Mouse (Mus musculus) neural tube, embryonic 14.5 days (tissue): ENCODE measurements around the gene Mta1. TPM values are rescaled to one million over a fixed set of nuclear protein-coding genes. Genes with fewer than 3 reads are reported as not detected.

Experiments used
- ATAC-seq: fragments of 200-750 bp; cut with Nextera tagmentation; 2 replicates; pipeline ENCODE4 v1.8.0; 2017; ENCODE audit warnings: low read depth, mild to moderate bottlenecking, moderate TSS enrichment, moderate library complexity
- H3K27ac ChIP-seq: fragments of 300-500 bp; sonication (generic); 2 replicates; pipeline ENCODE4 v1.5.1; 2014; ENCODE audit warnings: low read depth, mild to moderate bottlenecking, control low read depth, low read length, moderate library complexity, mixed read lengths
- H3K27me3 ChIP-seq: fragments of 300-500 bp; sonication (generic); 2 replicates; pipeline ENCODE4 v1.6.1; 2014; ENCODE audit warnings: low read length; ENCODE audit not compliant: control insufficient read depth, insufficient read depth
- H3K36me3 ChIP-seq: fragments of 300-500 bp; sonication (generic); 2 replicates; pipeline ENCODE4 v1.6.1; 2014; ENCODE audit warnings: low read length, mixed read lengths; ENCODE audit not compliant: control insufficient read depth, insufficient read depth
- H3K4me1 ChIP-seq: fragments of 300-500 bp; sonication (generic); 2 replicates; pipeline ENCODE4 v1.6.1; 2014; ENCODE audit warnings: low read length; ENCODE audit not compliant: control insufficient read depth, insufficient read depth
- H3K4me2 ChIP-seq: fragments of 300-500 bp; sonication (generic); 2 replicates; pipeline ENCODE4 v1.6.1; 2014; ENCODE audit warnings: mild to moderate bottlenecking, low read depth, low read length, control low read depth
- H3K4me3 ChIP-seq: fragments of 300-500 bp; sonication (generic); 2 replicates; pipeline ENCODE4 v1.5.1; 2014; ENCODE audit warnings: low read depth, low read length, control low read depth, mixed read lengths
- H3K9ac ChIP-seq: fragments of 300-500 bp; sonication (generic); replicated peaks from 2 replicates; pipeline ENCODE4 v1.6.1; 2014; ENCODE audit warnings: low read depth, mild to moderate bottlenecking, control low read depth, low read length, mixed read lengths
- H3K9me3 ChIP-seq: fragments of 300-500 bp; sonication (generic); 2 replicates; pipeline ENCODE4 v1.6.1; 2016; ENCODE audit warnings: low read length; ENCODE audit not compliant: control insufficient read depth
- WGBS: fragments of 180-500 bp; shearing (Covaris S2); extraction: QIAGEN DNeasy Blood & Tissue Kit; methylation state at CpG from one replicate; pipeline ENCODE4 v1.1.7; 2014; 5-methylcytosine and 5-hydroxymethylcytosine counted together
- polyA plus RNA-seq: library from polyadenylated mRNA; unstranded; fragments of >200 nt; fragmentation: Nextera tagmentation; extraction: Ambion mirVana; gene quantifications from 2 replicates; pipeline ENCODE4 v1.2.1, GENCODE M21; 2014

Gene Mta1
- polyA plus RNA-seq, 1 experiment from 2014 or later, result 19.2 TPM

DNA sequence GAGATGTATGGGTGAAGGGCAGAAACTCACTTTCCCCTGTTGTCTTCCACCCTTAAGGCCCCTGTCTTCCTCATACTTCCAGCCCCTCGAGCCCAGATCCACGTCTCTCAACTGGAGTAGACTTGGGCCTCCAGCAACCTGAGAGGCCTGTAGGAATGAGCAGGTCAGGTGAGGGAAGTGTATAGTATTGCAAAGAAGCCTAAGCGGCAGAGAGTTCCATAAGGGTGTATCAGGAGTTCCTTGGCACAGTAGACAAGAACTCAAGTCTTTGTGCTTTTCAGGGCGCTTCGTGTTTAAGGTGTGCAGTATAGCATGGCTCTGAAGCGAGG, 56.6 kb downstream of the Mta1 start:
- Histone ChIP-seq H3K36me3 (no peaks in the 10 kb centered on the region), H3K4me1 (peaks cover 10% of the 10 kb centered on the region), H3K4me3 (no peak overlapping the region), H3K4me2 (peak overlapping the region; percentile 67), H3K9ac (no peak overlapping the region), H3K9me3 (no peaks in the 10 kb centered on the region), H3K27ac (no peak overlapping the region), H3K27me3 (no peaks in the 10 kb centered on the region)
- ATAC-seq, result no peak
- 84% methylated on average over 6 of the region's 6 CpGs for WGBS

DNA sequence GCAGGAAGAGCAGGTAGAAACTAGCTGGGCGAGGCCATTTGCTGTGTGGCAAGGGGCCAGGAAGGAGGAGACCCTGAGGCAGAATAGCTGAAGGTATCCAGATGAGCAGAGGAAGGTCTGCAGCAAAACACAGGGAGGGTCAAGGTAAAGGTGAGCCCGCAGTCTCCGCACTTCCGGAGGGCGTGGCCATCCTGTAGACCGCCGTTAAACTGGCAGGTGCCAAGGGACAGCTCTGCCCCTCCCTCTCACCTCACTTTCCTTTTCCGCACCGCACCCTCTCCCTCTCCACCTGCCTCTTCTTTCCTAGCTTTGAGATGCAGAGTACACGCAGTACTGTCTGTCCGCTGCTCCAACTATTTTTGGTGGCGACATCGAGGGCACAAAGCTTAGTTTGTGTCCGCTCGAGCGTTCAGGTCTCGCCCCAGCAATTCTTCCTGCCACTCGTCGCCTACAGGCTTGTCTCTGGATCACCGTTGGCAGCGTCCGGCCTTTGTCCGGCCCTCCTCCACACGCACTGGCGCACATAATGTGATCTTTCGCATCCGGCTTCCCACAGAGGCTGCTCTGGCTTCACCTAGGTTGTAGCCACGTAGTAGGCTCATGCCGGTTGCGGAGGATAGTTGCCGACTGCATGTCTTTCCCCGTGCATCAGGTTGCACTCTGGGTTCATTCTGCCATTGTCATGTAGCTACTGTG, 57.1 kb downstream of the Mta1 start:
- Histone ChIP-seq H3K27me3 (no peaks in the 10 kb centered on the region), H3K36me3 (no peaks in the 10 kb centered on the region), H3K9me3 (no peaks in the 10 kb centered on the region), H3K27ac (peak overlapping the region; percentile 6; the same call in 1 of the 2 replicates), H3K4me3 (peak overlapping the region; percentile 52), H3K4me2 (peak overlapping the region; percentile 67), H3K9ac (peak overlapping the region; percentile 25; the same call in 1 of the 2 replicates), H3K4me1 (peaks cover 10% of the 10 kb centered on the region)
- WGBS, result 4% methylated on average over 32 of the region's 32 CpGs
- ATAC-seq, result peak; percentile 6

DNA sequence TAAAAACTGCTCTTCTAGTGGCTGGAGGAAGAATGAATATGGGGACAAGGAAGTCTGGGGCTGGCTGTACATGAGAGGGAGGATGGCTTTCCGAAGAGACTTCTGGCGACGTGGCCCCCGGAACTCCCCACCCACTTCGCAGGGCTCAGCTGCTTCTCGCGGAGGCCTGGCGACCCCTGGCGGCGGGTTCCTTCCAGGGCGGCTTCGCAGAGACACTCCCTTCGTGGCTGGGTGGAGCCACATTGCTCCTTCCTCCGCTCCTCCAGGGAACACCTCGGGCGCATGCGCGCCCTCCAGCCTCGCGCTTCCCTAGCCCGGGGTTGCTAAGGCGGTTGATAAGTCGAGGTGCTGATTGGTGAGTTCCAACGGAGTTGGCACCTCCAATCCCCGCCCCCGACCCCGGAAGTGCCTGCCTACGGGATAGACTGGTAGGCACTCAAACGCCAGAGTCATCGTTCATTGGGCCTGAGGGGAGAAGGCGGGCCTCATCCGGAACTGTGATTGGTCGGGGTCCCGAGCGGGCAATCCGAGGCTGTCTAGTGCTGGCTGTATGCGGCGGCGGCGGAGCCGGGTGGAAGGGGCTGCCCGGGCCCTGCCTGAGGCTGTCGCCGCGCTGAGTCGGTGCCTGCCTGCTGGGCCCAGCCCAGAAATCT, 57.9 kb downstream of the Mta1 start, which contains the start of gene Tedc1:
Gene Tedc1, plus strand, starts transcription at position 535 of the 653 bp plus-strand sequence.
- H3K27ac ChIP-seq, result peak within 1 kb of the TSS; percentile 6; the same call in 1 of the 2 replicates
- H3K27me3 ChIP-seq, result no peaks in the 10 kb centered on the region
- no peaks in the 10 kb centered on the region for H3K9me3 ChIP-seq
- H3K36me3 ChIP-seq, result no peaks in the 10 kb centered on the region
- H3K9ac ChIP-seq, result peak within 1 kb of the TSS; percentile 39
- ATAC-seq, result peak; percentile 96
- H3K4me2 ChIP-seq, result peak within 1 kb of the TSS; percentile 67
- H3K4me3 ChIP-seq, result peak within 1 kb of the TSS; percentile 52
- H3K4me1 ChIP-seq, result peaks cover 10% of the 10 kb centered on the region
- WGBS, result under 1% methylated on average over 46 of the region's 46 CpGs

DNA sequence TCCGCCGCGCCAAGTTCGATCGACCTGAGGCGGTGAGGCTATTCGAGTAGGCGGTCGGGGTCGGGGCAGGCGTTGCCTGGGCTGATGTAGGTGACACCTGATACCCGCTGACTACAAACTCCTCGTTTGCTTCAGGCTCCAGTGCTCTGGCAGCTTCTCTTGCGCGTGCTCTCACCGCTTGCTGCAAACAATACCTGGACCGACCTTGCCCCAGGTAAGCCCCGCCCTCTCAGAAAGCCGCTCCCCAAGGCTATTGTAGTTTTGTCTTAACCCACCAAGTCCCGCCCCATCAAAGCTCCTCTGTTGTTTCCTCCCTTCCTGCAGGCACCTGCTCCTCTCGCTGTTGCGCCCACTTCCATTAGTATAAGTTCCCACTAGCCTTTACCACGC, 58.5 kb downstream of the Mta1 start:
- peak overlapping the region; percentile 39 for H3K9ac ChIP-seq
- peak overlapping the region; percentile 52 for H3K4me3 ChIP-seq
- ATAC-seq, result no peak
- peaks cover 10% of the 10 kb centered on the region for H3K4me1 ChIP-seq
- no peaks in the 10 kb centered on the region for H3K27me3 ChIP-seq
- H3K36me3 ChIP-seq, result no peaks in the 10 kb centered on the region
- H3K27ac ChIP-seq, result no peak overlapping the region
- peak overlapping the region; percentile 67 for H3K4me2 ChIP-seq
- WGBS, result under 1% methylated on average over 23 of the region's 23 CpGs
- no peaks in the 10 kb centered on the region for H3K9me3 ChIP-seq

DNA sequence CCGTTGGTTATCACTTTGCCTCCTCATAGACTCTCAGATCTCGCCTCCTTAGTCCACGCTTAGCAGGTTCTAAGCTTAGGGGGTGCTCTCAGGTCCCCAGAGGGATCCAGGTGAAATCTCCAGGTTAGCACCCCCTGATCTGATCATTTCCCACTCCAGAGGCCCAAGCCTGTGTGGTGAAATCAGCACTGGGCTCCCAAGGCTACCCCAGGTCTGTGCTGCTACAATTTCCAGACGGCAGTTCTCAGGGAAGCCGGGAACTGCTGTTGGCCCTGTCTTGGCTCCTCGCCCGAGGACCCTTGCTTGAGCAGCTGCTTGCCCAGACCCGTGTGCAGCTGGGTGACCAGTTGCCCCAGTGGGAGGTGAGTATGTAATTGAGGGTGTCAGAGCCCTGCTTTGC, 58.9 kb downstream of the Mta1 start:
- ATAC-seq, result no peak
- H3K4me1 ChIP-seq, result peaks cover 7% of the 10 kb centered on the region
- no peaks in the 10 kb centered on the region for H3K36me3 ChIP-seq
- H3K27me3 ChIP-seq, result no peaks in the 10 kb centered on the region
- no peak overlapping the region for H3K27ac ChIP-seq
- H3K4me2 ChIP-seq, result peak overlapping the region; percentile 67
- H3K4me3 ChIP-seq, result peak overlapping the region; percentile 52; the same call in 1 of the 2 replicates
- 37% methylated on average over 8 of the region's 8 CpGs for WGBS
- H3K9me3 ChIP-seq, result no peaks in the 10 kb centered on the region
- no peak overlapping the region for H3K9ac ChIP-seq

DNA sequence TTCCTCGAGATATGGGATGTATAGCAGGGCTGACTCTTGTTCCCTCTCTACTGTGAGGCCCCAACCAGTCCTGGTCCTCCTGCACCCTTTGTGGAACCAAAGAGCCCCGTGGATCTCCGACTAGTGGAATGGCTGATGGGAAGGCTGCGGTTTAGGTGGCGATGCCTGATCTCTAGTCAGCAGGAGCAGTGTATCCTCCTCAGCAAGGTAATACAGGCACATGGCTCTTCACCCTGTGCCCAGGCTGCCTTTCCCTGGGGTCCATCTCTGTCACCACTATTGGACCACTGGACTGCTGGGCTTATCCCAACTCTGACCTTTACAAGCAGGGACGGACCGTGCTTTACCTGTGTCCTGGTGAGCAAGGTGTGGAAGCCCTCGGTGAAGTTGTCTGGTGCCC, 59.4 kb downstream of the Mta1 start:
- Histone ChIP-seq H3K27ac (no peak overlapping the region), H3K9ac (no peak overlapping the region), H3K4me2 (no peak overlapping the region), H3K36me3 (no peaks in the 10 kb centered on the region), H3K27me3 (no peaks in the 10 kb centered on the region), H3K9me3 (no peaks in the 10 kb centered on the region), H3K4me1 (peaks cover 7% of the 10 kb centered on the region), H3K4me3 (no peak overlapping the region)
- WGBS, result 93% methylated on average over 8 of the region's 8 CpGs
- ATAC-seq, result no peak

DNA sequence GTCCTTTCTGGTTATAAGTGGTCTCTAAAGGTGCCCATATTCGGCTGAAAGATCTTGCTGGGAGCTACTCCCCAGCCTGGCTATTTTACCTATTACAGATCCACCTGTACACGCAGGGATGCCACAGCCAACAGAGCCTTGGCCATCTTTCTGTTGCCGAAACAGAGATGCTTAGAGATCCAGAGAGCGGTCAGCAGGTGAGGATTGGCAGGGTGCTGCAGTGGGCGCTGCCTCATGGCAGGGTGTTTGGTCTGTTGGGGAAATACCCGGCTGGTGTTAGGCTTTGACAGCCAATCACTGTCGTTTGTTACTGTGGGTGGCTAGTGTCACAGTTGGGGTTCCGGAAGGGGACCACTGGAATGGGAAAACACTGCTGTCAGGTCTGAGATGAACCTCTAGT, 59.9 kb downstream of the Mta1 start:
- Histone ChIP-seq H3K4me1 (peaks cover 7% of the 10 kb centered on the region), H3K9me3 (no peaks in the 10 kb centered on the region), H3K36me3 (no peaks in the 10 kb centered on the region), H3K27me3 (no peaks in the 10 kb centered on the region), H3K4me2 (no peak overlapping the region), H3K9ac (no peak overlapping the region), H3K4me3 (no peak overlapping the region), H3K27ac (no peak overlapping the region)
- no peak for ATAC-seq
- WGBS, result 93% methylated on average over 8 of the region's 8 CpGs

DNA sequence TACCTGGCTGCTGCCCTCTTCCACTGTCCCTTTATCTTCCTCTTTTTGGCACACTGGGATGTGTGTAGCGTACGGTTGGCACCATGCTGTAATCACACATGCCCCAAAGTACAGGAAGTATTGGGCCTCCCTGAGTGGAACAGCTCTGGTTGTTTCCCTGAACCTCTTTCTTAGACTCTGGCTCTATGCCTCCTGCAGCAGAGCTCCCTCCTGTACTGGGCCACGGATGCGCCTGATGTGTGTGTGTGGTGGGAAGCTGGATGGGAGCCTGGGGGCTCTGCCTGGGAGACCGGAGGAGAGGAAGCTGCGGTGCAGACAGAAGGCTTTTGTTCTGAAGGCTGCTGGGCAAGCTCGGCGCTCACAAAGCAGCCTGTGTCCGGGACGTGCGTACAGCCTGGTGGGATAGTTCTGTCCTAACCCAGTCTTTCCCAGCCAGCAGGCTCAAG, 65.5 kb downstream of the Mta1 start:
- Histone ChIP-seq H3K27me3 (no peaks in the 10 kb centered on the region), H3K9ac (no peak overlapping the region), H3K27ac (peak overlapping the region; percentile 78), H3K9me3 (no peaks in the 10 kb centered on the region), H3K4me3 (no peak overlapping the region), H3K36me3 (no peaks in the 10 kb centered on the region; the same call in 1 of the 2 replicates), H3K4me2 (no peak overlapping the region), H3K4me1 (no peaks in the 10 kb centered on the region)
- ATAC-seq, result peak; percentile 80
- WGBS, result 72% methylated on average over 11 of the region's 11 CpGs

DNA sequence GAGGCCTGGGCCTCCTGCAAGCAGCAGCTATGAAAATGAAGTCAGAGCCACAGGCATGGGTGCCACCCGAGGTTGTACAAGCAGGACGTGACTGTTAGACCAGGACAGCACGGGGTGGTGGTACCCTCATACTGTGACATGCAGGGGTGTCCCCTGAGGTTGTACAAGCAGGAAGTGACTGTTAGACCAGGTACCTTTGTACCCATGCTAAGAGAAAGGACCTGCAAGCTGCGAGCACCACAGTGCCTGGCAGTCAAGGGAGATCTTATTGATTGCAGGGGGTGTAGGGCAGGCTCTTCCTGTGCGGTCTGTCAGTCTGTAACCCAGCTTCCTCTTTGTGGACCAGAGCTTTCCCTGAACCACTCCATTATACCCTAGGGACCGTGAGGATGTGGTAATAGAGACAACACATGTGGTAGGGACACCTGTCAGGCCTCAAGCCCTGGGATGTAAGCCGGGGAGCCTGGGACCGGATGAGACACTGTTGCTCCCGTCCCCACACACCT, 70.0 kb downstream of the Mta1 start:
- no peak overlapping the region for H3K27ac ChIP-seq
- no peaks in the 10 kb centered on the region for H3K9me3 ChIP-seq
- H3K9ac ChIP-seq, result no peak overlapping the region
- 85% methylated on average over 9 of the region's 9 CpGs for WGBS
- H3K4me1 ChIP-seq, result no peaks in the 10 kb centered on the region
- no peak overlapping the region for H3K4me2 ChIP-seq
- H3K36me3 ChIP-seq, result no peaks in the 10 kb centered on the region; the same call in 1 of the 2 replicates
- no peaks in the 10 kb centered on the region for H3K27me3 ChIP-seq
- H3K4me3 ChIP-seq, result no peak overlapping the region
- ATAC-seq, result no peak
